Mouse (Mus musculus) layer of hippocampus, adult 2 months (tissue): ENCODE data around the gene Slc6a19. TPM values are rescaled to one million over a fixed set of nuclear protein-coding genes. Genes with fewer than 3 reads are reported as not detected.
"Not testable (repeated sequence)": the region's sequence is repeated elsewhere in the genome, so short reads cannot be mapped to it uniquely, and the experiment has no call there.

ENCODE experiments used
- DNase-seq, 2 experiments: peaks; one replicate each; pipeline ENCODE4 v3.0.0; 2022; ENCODE audit warnings: low spot score in 2 of 2
- H3K27ac ChIP-seq: fragments of 200-600 bp; 2 replicates; pipeline ENCODE4 v1.8.1; 2022
- H3K4me3 ChIP-seq: fragments of 200-600 bp; 2 replicates; pipeline ENCODE4 v1.8.1; 2022; ENCODE audit warnings: mild to moderate bottlenecking
- CTCF ChIP-seq: fragments of 200-600 bp; conservative IDR thresholded peaks from 2 replicates; pipeline ENCODE4 v1.8.1; 2022; ENCODE audit warnings: antibody characterized with exemption, mild to moderate bottlenecking, moderate library complexity
- long read RNA-seq, 2 experiments: library from polyadenylated mRNA; stranded (forward); transcript quantifications; one replicate each; pipeline ENCODE4 v2.0.0; 2021; ENCODE audit warnings: borderline mapping rate in 2 of 2
- total RNA-seq, 2 experiments: library from RNA; stranded (reverse); gene quantifications; 2 replicates each; pipeline ENCODE4 v1.2.3; 2021

Slc6a19 gene
- total RNA-seq = not detected
- long read RNA-seq, experiment 1 = 0 reads
- long read RNA-seq, experiment 2 = 0 reads

GRCm38 (mm10) chr13:73704694-73705325, at the start of gene Slc6a19:
Gene Slc6a19 (minus strand): TSS chr13:73704865.
- no peak for DNase-seq
- no peak within 1 kb of the TSS for H3K27ac ChIP-seq
- TF ChIP-seq CTCF = no peak
- H3K4me3 ChIP-seq = no peak within 1 kb of the TSS

- Histone ChIP-seq H3K4me3 (no peak overlapping the region), H3K27ac (no peak overlapping the region)
- no peak for TF ChIP-seq CTCF
- DNase-seq = no peak
Measured at GRCm38 (mm10) chr13:73751284-73751683, 46.6 kb upstream of the Slc6a19 start.

- Histone ChIP-seq H3K4me3 (no peak overlapping the region), H3K27ac (no peak overlapping the region)
- no peak for DNase-seq
- no peak for TF ChIP-seq CTCF
Measured at GRCm38 (mm10) chr13:73750435-73750834, 45.8 kb upstream of the Slc6a19 start.

GRCm38 (mm10) chr13:73748663-73749440, 44.2 kb upstream of the Slc6a19 start:
- Histone ChIP-seq H3K4me3 (no peak overlapping the region), H3K27ac (no peak overlapping the region)
- DNase-seq = no peak
- TF ChIP-seq CTCF = peak; percentile 38

- no peak for TF ChIP-seq CTCF
- no peak for DNase-seq
- no peak overlapping the region for H3K4me3 ChIP-seq
- H3K27ac ChIP-seq = no peak overlapping the region
Measured at GRCm38 (mm10) chr13:73743662-73744061, 39.0 kb upstream of the Slc6a19 start.

- Histone ChIP-seq H3K27ac (no peak overlapping the region), H3K4me3 (no peak overlapping the region)
- no peak for DNase-seq
- TF ChIP-seq CTCF = no peak
Measured at GRCm38 (mm10) chr13:73742944-73743343, 38.3 kb upstream of the Slc6a19 start.

GRCm38 (mm10) chr13:73740399-73740944, 35.8 kb upstream of the Slc6a19 start:
- not testable (repeated sequence) for DNase-seq, H3K4me3 ChIP-seq, H3K27ac ChIP-seq

- Histone ChIP-seq H3K27ac (no peak overlapping the region), H3K4me3 (no peak overlapping the region)
- no peak for DNase-seq
- no peak for TF ChIP-seq CTCF
Measured at GRCm38 (mm10) chr13:73736943-73737342, 32.3 kb upstream of the Slc6a19 start.

GRCm38 (mm10) chr13:73735928-73736327, 31.3 kb upstream of the Slc6a19 start:
- TF ChIP-seq CTCF = no peak
- Histone ChIP-seq H3K4me3 (no peak overlapping the region), H3K27ac (no peak overlapping the region)
- no peak for DNase-seq

- DNase-seq = no peak
- no peak for TF ChIP-seq CTCF
- H3K4me3 ChIP-seq = no peak overlapping the region
- no peak overlapping the region for H3K27ac ChIP-seq
Measured at GRCm38 (mm10) chr13:73735270-73735669, 30.6 kb upstream of the Slc6a19 start.

- Histone ChIP-seq H3K4me3 (no peak overlapping the region), H3K27ac (no peak overlapping the region)
- DNase-seq = no peak
- TF ChIP-seq CTCF = no peak
Measured at GRCm38 (mm10) chr13:73734379-73734778, 29.7 kb upstream of the Slc6a19 start.

GRCm38 (mm10) chr13:73732742-73733700, 28.4 kb upstream of the Slc6a19 start, which contains the start of gene Slc12a7:
Gene Slc12a7 (plus strand): TSS chr13:73733094.
- Histone ChIP-seq H3K27ac (no peak within 1 kb of the TSS), H3K4me3 (no peak within 1 kb of the TSS)
- no peak for TF ChIP-seq CTCF
- no peak for DNase-seq
